Mouse (Mus musculus): ENCODE data around the gene Trpm3. TPM values are rescaled to one million over a fixed set of nuclear protein-coding genes. Genes with fewer than 3 reads are reported as not detected.

Trpm3 gene
- polyA plus RNA-seq, 1 experiment from 2014 or later = 3.9 TPM

- Histone ChIP-seq H3K4me3 (ENCODE audit: low read length) (no peak overlapping the region), H3K9me3 (ENCODE audit: control insufficient read depth, low read length) (no peaks in the 10 kb centered on the region), H3K27ac (ENCODE audit: low read depth, low read length) (no peak overlapping the region), H3K4me2 (replicated peaks; ENCODE audit: low read depth, low read length) (no peak overlapping the region), H3K27me3 (ENCODE audit: control insufficient read depth, insufficient read depth, low read length) (no peaks in the 10 kb centered on the region), H3K9ac (ENCODE audit: low read depth, low read length) (no peak overlapping the region), H3K4me1 (ENCODE audit: control insufficient read depth, insufficient read depth, low read length) (no peaks in the 10 kb centered on the region), H3K36me3 (ENCODE audit: control insufficient read depth, insufficient read depth, low read length) (no peaks in the 10 kb centered on the region)
- ATAC-seq (ENCODE audit: low FRiP score, low TSS enrichment) = no peak
- 62% methylated on average over 6 of the region's 6 CpGs for WGBS
Observed at GRCm38 (mm10) chr19:22631316-22631715, 492.5 kb downstream of the Trpm3 start.

DNA sequence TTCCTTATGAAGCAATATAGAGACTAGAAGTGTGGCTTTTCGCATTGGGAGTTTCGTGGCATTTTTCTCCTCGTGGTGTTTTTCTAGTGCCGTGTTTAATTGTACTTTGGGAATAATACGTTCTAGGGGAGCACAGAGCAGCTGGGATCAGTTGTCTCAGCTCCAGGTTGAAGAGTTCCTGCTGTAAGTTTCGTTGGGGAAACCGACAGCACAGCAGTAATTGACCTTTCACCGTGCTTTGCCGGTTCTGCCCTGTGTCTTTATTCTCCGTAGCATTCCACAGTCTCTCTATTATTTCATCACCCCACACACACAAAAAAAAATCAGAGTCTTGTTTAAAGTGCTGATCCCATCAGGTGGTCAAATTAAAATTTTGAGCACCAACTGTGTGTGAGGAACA, 496.8 kb downstream of the Trpm3 start:
- 11% methylated on average over 10 of the region's 10 CpGs for WGBS
- no peak overlapping the region for H3K4me2 ChIP-seq (replicated peaks; ENCODE audit: low read depth, low read length)
- H3K27ac ChIP-seq (ENCODE audit: low read depth, low read length) = no peak overlapping the region
- no peaks in the 10 kb centered on the region for H3K9me3 ChIP-seq (ENCODE audit: control insufficient read depth, low read length)
- 0 out of 2 replicates have a peak, but pooled peaks have one; percentile 16 for ATAC-seq (ENCODE audit: low FRiP score, low TSS enrichment)
- H3K4me1 ChIP-seq (ENCODE audit: control insufficient read depth, insufficient read depth, low read length) = no peaks in the 10 kb centered on the region
- no peaks in the 10 kb centered on the region for H3K36me3 ChIP-seq (ENCODE audit: control insufficient read depth, insufficient read depth, low read length)
- no peaks in the 10 kb centered on the region for H3K27me3 ChIP-seq (ENCODE audit: control insufficient read depth, insufficient read depth, low read length)
- no peak overlapping the region for H3K4me3 ChIP-seq (ENCODE audit: low read length)
- no peak overlapping the region for H3K9ac ChIP-seq (ENCODE audit: low read depth, low read length)

DNA sequence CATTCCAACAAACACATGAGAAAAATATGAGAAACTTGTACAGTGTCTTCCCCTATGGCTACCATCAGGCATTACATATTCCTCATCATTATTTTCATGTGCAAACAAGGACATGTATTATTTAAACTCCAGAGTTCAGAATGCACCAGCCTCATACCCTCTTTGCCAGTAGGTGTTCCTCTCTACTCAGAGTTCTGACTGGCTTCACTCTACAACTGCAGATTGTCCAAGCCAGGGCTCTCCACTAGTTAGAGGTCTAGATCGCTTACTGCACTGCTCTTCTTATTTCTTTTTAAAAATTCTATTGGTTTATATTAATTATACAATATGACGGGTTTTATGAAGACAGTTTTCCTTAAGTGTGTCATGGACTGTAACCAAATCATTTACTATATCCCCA, 498.9 kb downstream of the Trpm3 start:
- Histone ChIP-seq H3K36me3 (ENCODE audit: control insufficient read depth, insufficient read depth, low read length) (no peaks in the 10 kb centered on the region), H3K4me3 (ENCODE audit: low read length) (no peak overlapping the region), H3K27ac (ENCODE audit: low read depth, low read length) (no peak overlapping the region), H3K9ac (ENCODE audit: low read depth, low read length) (no peak overlapping the region), H3K27me3 (ENCODE audit: control insufficient read depth, insufficient read depth, low read length) (no peaks in the 10 kb centered on the region), H3K4me2 (replicated peaks; ENCODE audit: low read depth, low read length) (no peak overlapping the region), H3K4me1 (ENCODE audit: control insufficient read depth, insufficient read depth, low read length) (no peaks in the 10 kb centered on the region; the same call in 1 of the 2 replicates), H3K9me3 (ENCODE audit: control insufficient read depth, low read length) (no peaks in the 10 kb centered on the region)
- ATAC-seq (ENCODE audit: low FRiP score, low TSS enrichment) = no peak
- 90% methylated on average over 2 of the region's 2 CpGs for WGBS

DNA sequence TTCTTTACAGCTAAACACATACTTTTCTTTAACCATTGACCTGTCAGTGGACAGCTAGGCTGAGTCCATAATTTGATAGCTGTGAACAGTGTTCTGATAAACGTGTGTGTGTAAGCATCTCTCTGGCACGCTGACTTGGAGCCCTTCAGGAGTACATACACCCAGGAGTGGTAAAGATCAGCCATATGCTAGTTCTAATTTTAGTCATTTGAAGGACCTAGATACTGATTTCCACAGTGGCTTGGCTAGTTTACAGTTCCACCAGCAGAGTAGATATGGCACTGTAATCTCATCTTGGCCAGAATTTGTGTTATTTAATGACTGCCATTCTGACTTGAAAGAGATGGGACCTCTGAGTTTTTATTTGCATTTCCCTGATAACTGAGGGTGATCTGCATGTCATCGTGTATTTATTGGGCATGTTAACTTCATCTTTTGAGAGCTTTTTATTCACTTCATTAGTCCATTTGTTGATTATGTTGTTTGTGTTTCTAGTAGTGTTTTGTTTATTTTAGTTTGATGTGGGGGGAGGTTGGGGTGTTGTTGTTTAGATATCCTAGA, 499.6 kb downstream of the Trpm3 start:
- no peak for ATAC-seq (ENCODE audit: low FRiP score, low TSS enrichment)
- Histone ChIP-seq H3K36me3 (ENCODE audit: control insufficient read depth, insufficient read depth, low read length) (no peaks in the 10 kb centered on the region), H3K27ac (ENCODE audit: low read depth, low read length) (no peak overlapping the region), H3K9ac (ENCODE audit: low read depth, low read length) (no peak overlapping the region), H3K4me2 (replicated peaks; ENCODE audit: low read depth, low read length) (no peak overlapping the region), H3K4me3 (ENCODE audit: low read length) (no peak overlapping the region), H3K9me3 (ENCODE audit: control insufficient read depth, low read length) (no peaks in the 10 kb centered on the region), H3K27me3 (ENCODE audit: control insufficient read depth, insufficient read depth, low read length) (no peaks in the 10 kb centered on the region), H3K4me1 (ENCODE audit: control insufficient read depth, insufficient read depth, low read length) (no peaks in the 10 kb centered on the region; the same call in 1 of the 2 replicates)
- WGBS = 70% methylated on average over 3 of the region's 3 CpGs

DNA sequence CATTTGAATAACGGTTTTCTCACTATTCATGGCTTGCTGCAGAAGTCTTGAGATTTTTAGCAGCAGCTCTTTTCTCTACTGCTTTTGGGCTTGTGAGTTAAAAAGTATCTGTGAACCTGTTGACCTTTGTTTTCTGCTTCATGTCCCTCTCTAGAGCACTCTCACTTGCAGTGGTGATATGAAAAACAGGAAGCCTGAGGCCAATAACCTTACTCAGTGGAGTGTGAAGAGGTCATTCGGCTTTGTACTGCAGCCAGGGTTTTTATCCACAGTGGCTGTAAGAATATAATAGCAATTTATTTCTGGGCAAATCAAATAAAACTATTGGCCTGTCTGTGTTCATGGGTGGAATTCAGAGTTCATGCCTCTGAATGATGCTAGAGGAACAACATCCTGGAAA, 503.3 kb downstream of the Trpm3 start:
- no peak overlapping the region for H3K4me2 ChIP-seq (replicated peaks; ENCODE audit: low read depth, low read length)
- H3K9me3 ChIP-seq (ENCODE audit: control insufficient read depth, low read length) = no peaks in the 10 kb centered on the region
- 40% methylated on average over 2 of the region's 2 CpGs for WGBS
- no peak for ATAC-seq (ENCODE audit: low FRiP score, low TSS enrichment)
- no peaks in the 10 kb centered on the region for H3K27me3 ChIP-seq (ENCODE audit: control insufficient read depth, insufficient read depth, low read length)
- no peak overlapping the region for H3K27ac ChIP-seq (ENCODE audit: low read depth, low read length)
- H3K9ac ChIP-seq (ENCODE audit: low read depth, low read length) = no peak overlapping the region
- H3K4me3 ChIP-seq (ENCODE audit: low read length) = no peak overlapping the region
- H3K36me3 ChIP-seq (ENCODE audit: control insufficient read depth, insufficient read depth, low read length) = no peaks in the 10 kb centered on the region
- no peaks in the 10 kb centered on the region; the same call in 1 of the 2 replicates for H3K4me1 ChIP-seq (ENCODE audit: control insufficient read depth, insufficient read depth, low read length)

- no peaks in the 10 kb centered on the region for H3K36me3 ChIP-seq (ENCODE audit: control insufficient read depth, insufficient read depth, low read length)
- H3K9ac ChIP-seq (ENCODE audit: low read depth, low read length) = no peak overlapping the region
- H3K27ac ChIP-seq (ENCODE audit: low read depth, low read length) = peak overlapping the region; percentile 39; the same call in 1 of the 2 replicates
- H3K27me3 ChIP-seq (ENCODE audit: control insufficient read depth, insufficient read depth, low read length) = no peaks in the 10 kb centered on the region
- peaks cover 10% of the 10 kb centered on the region for H3K4me1 ChIP-seq (ENCODE audit: control insufficient read depth, insufficient read depth, low read length)
- WGBS = 56% methylated on average over 14 of the region's 14 CpGs
- peak; percentile 32; the same call in 1 of the 2 replicates for ATAC-seq (ENCODE audit: low FRiP score, low TSS enrichment)
- no peaks in the 10 kb centered on the region for H3K9me3 ChIP-seq (ENCODE audit: control insufficient read depth, low read length)
- H3K4me3 ChIP-seq (ENCODE audit: low read length) = no peak overlapping the region
- no peak overlapping the region for H3K4me2 ChIP-seq (replicated peaks; ENCODE audit: low read depth, low read length)
Observed at GRCm38 (mm10) chr19:22656466-22657215, 517.8 kb downstream of the Trpm3 start.

DNA sequence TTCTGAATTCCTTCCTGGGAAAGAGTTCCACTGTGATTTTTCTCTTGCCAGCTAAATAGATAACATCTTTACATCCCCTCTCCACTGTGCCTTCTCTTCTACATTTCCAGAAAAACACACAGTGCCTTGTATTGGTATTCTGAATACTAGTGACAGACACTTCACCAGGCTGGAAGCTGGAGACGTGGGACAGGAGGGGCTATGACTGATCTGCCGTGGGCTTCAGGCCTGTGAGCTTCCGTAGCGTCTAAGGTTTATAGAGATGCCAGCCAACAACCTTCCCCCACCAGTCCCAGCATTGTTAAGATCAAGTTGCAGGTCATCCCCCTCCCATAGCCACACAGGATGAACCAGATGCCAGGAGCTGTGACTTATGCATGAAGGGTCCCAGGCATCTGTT, 518.4 kb downstream of the Trpm3 start:
- Histone ChIP-seq H3K36me3 (ENCODE audit: control insufficient read depth, insufficient read depth, low read length) (no peaks in the 10 kb centered on the region), H3K27ac (ENCODE audit: low read depth, low read length) (peak overlapping the region; percentile 39), H3K9me3 (ENCODE audit: control insufficient read depth, low read length) (no peaks in the 10 kb centered on the region), H3K9ac (ENCODE audit: low read depth, low read length) (no peak overlapping the region), H3K27me3 (ENCODE audit: control insufficient read depth, insufficient read depth, low read length) (no peaks in the 10 kb centered on the region), H3K4me1 (ENCODE audit: control insufficient read depth, insufficient read depth, low read length) (peaks cover 10% of the 10 kb centered on the region), H3K4me3 (ENCODE audit: low read length) (no peak overlapping the region), H3K4me2 (replicated peaks; ENCODE audit: low read depth, low read length) (no peak overlapping the region)
- peak; percentile 71; the same call in 1 of the 2 replicates for ATAC-seq (ENCODE audit: low FRiP score, low TSS enrichment)
- 17% methylated on average over 4 of the region's 4 CpGs for WGBS

- no peak for ATAC-seq (ENCODE audit: low FRiP score, low TSS enrichment)
- no peaks in the 10 kb centered on the region for H3K27me3 ChIP-seq (ENCODE audit: control insufficient read depth, insufficient read depth, low read length)
Observed at GRCm38 (mm10) chr19:22665401-22665800, 526.6 kb downstream of the Trpm3 start.

DNA sequence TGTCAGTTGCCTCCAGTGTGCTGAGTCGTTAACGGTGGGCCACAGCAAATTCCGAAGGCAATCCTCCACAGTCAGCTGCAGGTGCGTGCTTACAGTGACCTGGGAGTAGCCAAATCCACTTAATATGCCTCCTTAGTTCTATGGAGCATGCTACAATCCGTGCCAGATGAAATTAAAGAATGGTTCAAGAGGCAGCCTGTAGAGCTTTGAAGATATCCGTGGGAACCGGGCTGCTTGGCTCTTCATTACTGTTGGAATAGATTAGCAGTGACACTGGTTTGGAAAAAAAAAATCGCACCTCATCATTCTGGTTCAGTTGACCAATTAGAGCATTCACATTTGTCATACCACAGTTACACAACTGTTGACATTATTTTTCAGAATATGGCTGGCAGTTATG, 531.4 kb downstream of the Trpm3 start:
- Histone ChIP-seq H3K4me1 (ENCODE audit: control insufficient read depth, insufficient read depth, low read length) (no peaks in the 10 kb centered on the region), H3K27me3 (ENCODE audit: control insufficient read depth, insufficient read depth, low read length) (no peaks in the 10 kb centered on the region), H3K9me3 (ENCODE audit: control insufficient read depth, low read length) (no peaks in the 10 kb centered on the region), H3K36me3 (ENCODE audit: control insufficient read depth, insufficient read depth, low read length) (no peaks in the 10 kb centered on the region), H3K4me3 (ENCODE audit: low read length) (no peak overlapping the region), H3K9ac (ENCODE audit: low read depth, low read length) (no peak overlapping the region), H3K27ac (ENCODE audit: low read depth, low read length) (no peak overlapping the region), H3K4me2 (replicated peaks; ENCODE audit: low read depth, low read length) (no peak overlapping the region)
- no peak for ATAC-seq (ENCODE audit: low FRiP score, low TSS enrichment)
- WGBS = 83% methylated on average over 8 of the region's 8 CpGs

More at GRCm38 (mm10) chr19:22665401-22665800, 526.6 kb downstream of the Trpm3 start:
- H3K36me3 ChIP-seq (ENCODE audit: control insufficient read depth, insufficient read depth, low read length) = no peaks in the 10 kb centered on the region
- H3K9me3 ChIP-seq (ENCODE audit: control insufficient read depth, low read length) = no peaks in the 10 kb centered on the region
- H3K27ac ChIP-seq (ENCODE audit: low read depth, low read length) = no peak overlapping the region
- H3K9ac ChIP-seq (ENCODE audit: low read depth, low read length) = no peak overlapping the region
- H3K4me1 ChIP-seq (ENCODE audit: control insufficient read depth, insufficient read depth, low read length) = no peaks in the 10 kb centered on the region
- no peak overlapping the region for H3K4me2 ChIP-seq (replicated peaks; ENCODE audit: low read depth, low read length)
- 82% methylated on average over 4 of the region's 4 CpGs for WGBS
- no peak overlapping the region for H3K4me3 ChIP-seq (ENCODE audit: low read length)

Data from kidney, embryonic 14.5 days (tissue).